Mouse (Mus musculus) midbrain, embryonic 12.5 days (tissue): ENCODE results near the gene Comtd1. TPM values are rescaled to one million over a fixed set of nuclear protein-coding genes. Genes with fewer than 3 reads are reported as not detected.

Experiments used
- ATAC-seq: fragments of 200-750 bp; cut with Nextera tagmentation; 2 replicates; pipeline ENCODE4 v1.8.0; 2017; ENCODE audit warnings: low read depth, moderate TSS enrichment, moderate library complexity; ENCODE audit not compliant: low FRiP score
- H3K27ac ChIP-seq: fragments of 300-500 bp; sonication (generic); replicated peaks from 2 replicates; pipeline ENCODE4 v1.5.1; 2016; ENCODE audit warnings: mild to moderate bottlenecking
- H3K27me3 ChIP-seq: fragments of 300-500 bp; sonication (generic); 2 replicates; pipeline ENCODE4 v1.6.1; 2016; ENCODE audit warnings: mild to moderate bottlenecking
- H3K36me3 ChIP-seq: fragments of 300-500 bp; sonication (generic); 2 replicates; pipeline ENCODE4 v1.6.1; 2016
- H3K4me1 ChIP-seq: fragments of 300-500 bp; sonication (generic); 2 replicates; pipeline ENCODE4 v1.6.1; 2016
- H3K4me2 ChIP-seq: fragments of 300-500 bp; sonication (generic); replicated peaks from 2 replicates; pipeline ENCODE4 v1.6.1; 2016; ENCODE audit warnings: mild to moderate bottlenecking, moderate library complexity
- H3K4me3 ChIP-seq: fragments of 300-500 bp; sonication (generic); 2 replicates; pipeline ENCODE4 v1.5.1; 2016; ENCODE audit warnings: mild to moderate bottlenecking
- H3K9ac ChIP-seq: fragments of 300-500 bp; sonication (generic); replicated peaks from 2 replicates; pipeline ENCODE4 v1.6.1; 2016; ENCODE audit warnings: mild to moderate bottlenecking, moderate library complexity
- H3K9me3 ChIP-seq: fragments of 300-500 bp; sonication (generic); 2 replicates; pipeline ENCODE4 v1.6.1; 2016; ENCODE audit warnings: mild to moderate bottlenecking
- WGBS: fragments of 180-500 bp; shearing (Covaris S2); methylation state at CpG from one replicate; pipeline ENCODE4 v1.1.7; 2016; 5-methylcytosine and 5-hydroxymethylcytosine counted together
- polyA plus RNA-seq: library from polyadenylated mRNA; unstranded; fragments of >200 nt; fragmentation: Nextera tagmentation; extraction: Ambion mirVana; gene quantifications from 2 replicates; pipeline ENCODE4 v1.2.1, GENCODE M21; 2016

The Comtd1 gene
- polyA plus RNA-seq, 1 experiment from 2014 or later: 14.6 TPM

- peaks cover 8% of the 10 kb centered on the region; the same call in 1 of the 2 replicates for H3K4me1 ChIP-seq
- H3K27ac ChIP-seq: no peak overlapping the region
- no peaks in the 10 kb centered on the region for H3K27me3 ChIP-seq
- WGBS: 87% methylated on average over 9 of the region's 9 CpGs
- no peak overlapping the region for H3K4me2 ChIP-seq
- no peak overlapping the region for H3K9ac ChIP-seq
- ATAC-seq: no peak
- no peaks in the 10 kb centered on the region for H3K36me3 ChIP-seq
- H3K4me3 ChIP-seq: no peak overlapping the region
- no peaks in the 10 kb centered on the region for H3K9me3 ChIP-seq
Observed at GRCm38 (mm10) chr14:21825786-21826491, 22.8 kb downstream of the Comtd1 start.

GRCm38 (mm10) chr14:21824938-21825337 is 23.8 kb downstream of the Comtd1 start, which contains the start of gene Vdac2:
TSS of gene Vdac2 (plus strand) at chr14:21825238.
- no peak for ATAC-seq
- Histone ChIP-seq H3K9me3 (no peaks in the 10 kb centered on the region), H3K4me3 (no peak within 1 kb of the TSS), H3K9ac (no peak within 1 kb of the TSS), H3K4me2 (no peak within 1 kb of the TSS), H3K36me3 (no peaks in the 10 kb centered on the region), H3K27ac (no peak within 1 kb of the TSS), H3K27me3 (no peaks in the 10 kb centered on the region), H3K4me1 (0 out of 2 replicates have a peak, but pooled peaks cover 4% of the 10 kb centered on the region)
- WGBS: 90% methylated on average over 2 of the region's 2 CpGs

GRCm38 (mm10) chr14:21823897-21824296 is 24.9 kb downstream of the Comtd1 start:
- Histone ChIP-seq H3K27ac (no peak overlapping the region), H3K4me1 (0 out of 2 replicates have a peak, but pooled peaks cover 4% of the 10 kb centered on the region), H3K4me3 (no peak overlapping the region), H3K4me2 (no peak overlapping the region), H3K27me3 (no peaks in the 10 kb centered on the region), H3K36me3 (no peaks in the 10 kb centered on the region), H3K9me3 (no peaks in the 10 kb centered on the region), H3K9ac (no peak overlapping the region)
- WGBS: 88% methylated on average over 7 of the region's 7 CpGs
- no peak for ATAC-seq

GRCm38 (mm10) chr14:21822795-21823374 is 25.9 kb downstream of the Comtd1 start:
- 72% methylated on average over 7 of the region's 7 CpGs for WGBS
- Histone ChIP-seq H3K27ac (no peak overlapping the region), H3K4me1 (0 out of 2 replicates have a peak, but pooled peaks cover 4% of the 10 kb centered on the region), H3K36me3 (no peaks in the 10 kb centered on the region), H3K4me2 (no peak overlapping the region), H3K9me3 (no peaks in the 10 kb centered on the region), H3K27me3 (no peaks in the 10 kb centered on the region), H3K4me3 (no peak overlapping the region), H3K9ac (no peak overlapping the region)
- no peak for ATAC-seq

GRCm38 (mm10) chr14:21822307-21822706 is 26.5 kb downstream of the Comtd1 start:
- Histone ChIP-seq H3K4me3 (no peak overlapping the region), H3K9ac (no peak overlapping the region), H3K36me3 (no peaks in the 10 kb centered on the region), H3K9me3 (no peaks in the 10 kb centered on the region), H3K27ac (no peak overlapping the region), H3K4me1 (0 out of 2 replicates have a peak, but pooled peaks cover 4% of the 10 kb centered on the region), H3K4me2 (no peak overlapping the region), H3K27me3 (no peaks in the 10 kb centered on the region)
- ATAC-seq: no peak
- 68% methylated on average over 7 of the region's 7 CpGs for WGBS

- Histone ChIP-seq H3K4me1 (0 out of 2 replicates have a peak, but pooled peaks cover 4% of the 10 kb centered on the region), H3K27ac (no peak overlapping the region), H3K4me3 (no peak overlapping the region), H3K27me3 (no peaks in the 10 kb centered on the region), H3K4me2 (no peak overlapping the region), H3K36me3 (no peaks in the 10 kb centered on the region), H3K9me3 (no peaks in the 10 kb centered on the region), H3K9ac (no peak overlapping the region)
- no peak for ATAC-seq
- 89% methylated on average over 4 of the region's 4 CpGs for WGBS
Observed at GRCm38 (mm10) chr14:21820880-21821505, 27.8 kb downstream of the Comtd1 start.

GRCm38 (mm10) chr14:21817453-21817852 is 31.3 kb downstream of the Comtd1 start:
- ATAC-seq: no peak
- H3K4me3 ChIP-seq: no peak overlapping the region
- H3K27me3 ChIP-seq: no peaks in the 10 kb centered on the region
- WGBS: 48% methylated on average over 4 of the region's 4 CpGs
- H3K4me2 ChIP-seq: no peak overlapping the region
- H3K9me3 ChIP-seq: no peaks in the 10 kb centered on the region
- no peak overlapping the region for H3K9ac ChIP-seq
- H3K27ac ChIP-seq: no peak overlapping the region
- no peaks in the 10 kb centered on the region for H3K36me3 ChIP-seq
- no peaks in the 10 kb centered on the region for H3K4me1 ChIP-seq

- no peak overlapping the region for H3K4me3 ChIP-seq
- no peaks in the 10 kb centered on the region for H3K9me3 ChIP-seq
- no peak overlapping the region for H3K4me2 ChIP-seq
- H3K9ac ChIP-seq: no peak overlapping the region
- H3K27ac ChIP-seq: no peak overlapping the region
- no peaks in the 10 kb centered on the region for H3K4me1 ChIP-seq
- WGBS: 70% methylated on average over 3 of the region's 3 CpGs
- H3K36me3 ChIP-seq: no peaks in the 10 kb centered on the region
- no peaks in the 10 kb centered on the region for H3K27me3 ChIP-seq
- no peak for ATAC-seq
Observed at GRCm38 (mm10) chr14:21816255-21816654, 32.5 kb downstream of the Comtd1 start.

GRCm38 (mm10) chr14:21814606-21815005 is 34.2 kb downstream of the Comtd1 start:
- ATAC-seq: no peak
- H3K4me3 ChIP-seq: no peak overlapping the region
- WGBS: 94% methylated on average over 4 of the region's 4 CpGs
- no peaks in the 10 kb centered on the region for H3K27me3 ChIP-seq
- H3K9ac ChIP-seq: no peak overlapping the region
- H3K27ac ChIP-seq: no peak overlapping the region
- no peaks in the 10 kb centered on the region for H3K9me3 ChIP-seq
- no peak overlapping the region for H3K4me2 ChIP-seq
- no peaks in the 10 kb centered on the region for H3K4me1 ChIP-seq
- no peaks in the 10 kb centered on the region for H3K36me3 ChIP-seq

- H3K36me3 ChIP-seq: no peaks in the 10 kb centered on the region
- no peak overlapping the region for H3K9ac ChIP-seq
- ATAC-seq: no peak
- no peaks in the 10 kb centered on the region for H3K4me1 ChIP-seq
- no peak overlapping the region for H3K4me3 ChIP-seq
- H3K4me2 ChIP-seq: no peak overlapping the region
- no peaks in the 10 kb centered on the region for H3K27me3 ChIP-seq
- 96% methylated on average over 3 of the region's 3 CpGs for WGBS
- no peaks in the 10 kb centered on the region for H3K9me3 ChIP-seq
- no peak overlapping the region for H3K27ac ChIP-seq
Observed at GRCm38 (mm10) chr14:21813847-21814246, 34.9 kb downstream of the Comtd1 start.

GRCm38 (mm10) chr14:21813216-21813615 is 35.6 kb downstream of the Comtd1 start:
- H3K9ac ChIP-seq: no peak overlapping the region
- no peak overlapping the region for H3K4me2 ChIP-seq
- no peaks in the 10 kb centered on the region for H3K4me1 ChIP-seq
- no peaks in the 10 kb centered on the region for H3K36me3 ChIP-seq
- 89% methylated on average over 4 of the region's 4 CpGs for WGBS
- H3K27me3 ChIP-seq: no peaks in the 10 kb centered on the region
- H3K27ac ChIP-seq: no peak overlapping the region
- no peaks in the 10 kb centered on the region for H3K9me3 ChIP-seq
- ATAC-seq: no peak
- no peak overlapping the region for H3K4me3 ChIP-seq

GRCm38 (mm10) chr14:21812590-21813162 is 36.1 kb downstream of the Comtd1 start:
- Histone ChIP-seq H3K9ac (no peak overlapping the region), H3K27me3 (no peaks in the 10 kb centered on the region), H3K27ac (no peak overlapping the region), H3K4me3 (no peak overlapping the region), H3K4me1 (no peaks in the 10 kb centered on the region), H3K36me3 (no peaks in the 10 kb centered on the region), H3K9me3 (no peaks in the 10 kb centered on the region), H3K4me2 (no peak overlapping the region)
- 22% methylated on average over 14 of the region's 14 CpGs for WGBS
- no peak for ATAC-seq
